Mouse (Mus musculus) cerebellum, adult 2 months (tissue): ENCODE measurements at regions not wholly inside any gene's neighbourhood (a gene's known extent, or its start where the extent isn't known, plus 50 kb on each side); places are given as distances from the start of the nearest gene placed in this dataset.

Experiments
- DNase-seq, 2 experiments: peaks; one replicate each; pipeline ENCODE4 v3.0.0; 2021
- H3K27ac ChIP-seq: fragments of 200-500 bp; 2 replicates; pipeline ENCODE4 v1.5.1; 2012; ENCODE audit warnings: low read length, control low read depth, inconsistent platforms; ENCODE audit not compliant: insufficient read depth
- H3K27me3 ChIP-seq: fragments of 200-500 bp; 2 replicates; pipeline ENCODE4 v1.6.1; 2012; ENCODE audit warnings: inconsistent platforms, mild to moderate bottlenecking, low read length, moderate library complexity; ENCODE audit not compliant: control insufficient read depth, insufficient read depth
- H3K4me1 ChIP-seq: fragments of 200-500 bp; 2 replicates; pipeline ENCODE4 v1.6.1; 2011; ENCODE audit warnings: low read length; ENCODE audit not compliant: control insufficient read depth, insufficient read depth
- H3K4me3 ChIP-seq: fragments of 200-500 bp; replicated peaks from 2 replicates; pipeline ENCODE3; 2011; ENCODE audit warnings: mild to moderate bottlenecking, low read depth, low read length, control low read depth; ENCODE audit not compliant: insufficient read depth
- CTCF ChIP-seq: fragments of 200-500 bp; IDR thresholded peaks from 2 replicates; pipeline ENCODE4 v1.5.1; 2011; ENCODE audit warnings: low read depth, mild to moderate bottlenecking, control low read depth, low read length, moderate library complexity, borderline replicate concordance; ENCODE audit not compliant: insufficient read depth
- POLR2A ChIP-seq: fragments of 200-500 bp; IDR thresholded peaks from 2 replicates; pipeline ENCODE4 v1.6.1; 2011; ENCODE audit warnings: low read length, control low read depth, borderline replicate concordance; ENCODE audit not compliant: insufficient read depth
- WGBS: fragments of 180-500 bp; shearing (Covaris S2); methylation state at CpG from one replicate; pipeline ENCODE4 v1.1.7; 2018; 5-methylcytosine and 5-hydroxymethylcytosine counted together

GRCm38 (mm10) chr1:137952777-137953176, 222.7 kb downstream of the Ptprc start:
- Histone ChIP-seq H3K4me3 (no peak overlapping the region), H3K27ac (peak overlapping the region; percentile 55; the same call in 1 of the 2 replicates)

GRCm38 (mm10) chr1:137947900-137948299, 227.6 kb downstream of the Ptprc start:
- DNase-seq: no peak
- H3K4me3 ChIP-seq: no peak overlapping the region
- no peaks in the 10 kb centered on the region for H3K27me3 ChIP-seq
- WGBS: 74% methylated on average over 1 of the region's 1 CpGs
- peaks cover 2% of the 10 kb centered on the region for H3K4me1 ChIP-seq
- H3K27ac ChIP-seq: no peak overlapping the region
- TF ChIP-seq CTCF: no peak
- no peak for TF ChIP-seq POLR2A

More at GRCm38 (mm10) chr1:137952777-137953176, 222.7 kb downstream of the Ptprc start:
- 52% methylated on average over 1 of the region's 1 CpGs for WGBS
- DNase-seq: peak in 1 of 2 experiments; percentile 37
- Histone ChIP-seq H3K4me1 (peaks cover 4% of the 10 kb centered on the region), H3K27me3 (no peaks in the 10 kb centered on the region)
- TF ChIP-seq CTCF (no peak), POLR2A (no peak)

GRCm38 (mm10) chr1:137941776-137942522, 233.6 kb downstream of the Ptprc start:
- DNase-seq: no peak
- Histone ChIP-seq H3K4me3 (no peak overlapping the region), H3K27ac (no peak overlapping the region), H3K27me3 (no peaks in the 10 kb centered on the region), H3K4me1 (no peaks in the 10 kb centered on the region)
- WGBS: 91% methylated on average over 11 of the region's 11 CpGs
- no peak for TF ChIP-seq POLR2A
- no peak for TF ChIP-seq CTCF

GRCm38 (mm10) chr1:137935746-137936145, 239.8 kb downstream of the Ptprc start:
- H3K27ac ChIP-seq: no peak overlapping the region
- no peak for TF ChIP-seq POLR2A
- TF ChIP-seq CTCF: no peak

GRCm38 (mm10) chr1:137929764-137930163, 245.7 kb downstream of the Ptprc start:
- WGBS: 48% methylated on average over 3 of the region's 3 CpGs
- DNase-seq: peak; percentile 37 to 66
- H3K27ac ChIP-seq: no peak overlapping the region
- TF ChIP-seq POLR2A (no peak), CTCF (no peak)
- no peak overlapping the region for H3K4me3 ChIP-seq
- H3K27me3 ChIP-seq: no peaks in the 10 kb centered on the region
- peaks cover 10% of the 10 kb centered on the region; the same call in 1 of the 2 replicates for H3K4me1 ChIP-seq

More at GRCm38 (mm10) chr1:137935746-137936145, 239.8 kb downstream of the Ptprc start:
- Histone ChIP-seq H3K4me3 (no peak overlapping the region), H3K27me3 (no peaks in the 10 kb centered on the region), H3K4me1 (no peaks in the 10 kb centered on the region)
- DNase-seq: no peak
- WGBS: 85% methylated on average over 4 of the region's 4 CpGs

- Histone ChIP-seq H3K4me1 (peaks cover 13% of the 10 kb centered on the region; the same call in 1 of the 2 replicates), H3K27me3 (no peaks in the 10 kb centered on the region), H3K4me3 (no peak overlapping the region), H3K27ac (no peak overlapping the region)
- TF ChIP-seq POLR2A (no peak), CTCF (no peak)
- WGBS: 2% methylated on average over 6 of the region's 6 CpGs
- DNase-seq: peak; percentile 89 to 94
Measured at GRCm38 (mm10) chr1:137928522-137928921, 247.0 kb downstream of the Ptprc start.

GRCm38 (mm10) chr1:137927953-137928352, 247.6 kb downstream of the Ptprc start:
- DNase-seq: peak; percentile 34 to 50
- no peak overlapping the region for H3K4me3 ChIP-seq
- no peaks in the 10 kb centered on the region for H3K27me3 ChIP-seq
- peaks cover 13% of the 10 kb centered on the region; the same call in 1 of the 2 replicates for H3K4me1 ChIP-seq
- peak overlapping the region; percentile 68 for H3K27ac ChIP-seq
- WGBS: 33% methylated on average over 11 of the region's 11 CpGs
- TF ChIP-seq POLR2A: no peak
- no peak for TF ChIP-seq CTCF

- Histone ChIP-seq H3K4me1 (peaks cover 13% of the 10 kb centered on the region; the same call in 1 of the 2 replicates), H3K4me3 (no peak overlapping the region), H3K27ac (no peak overlapping the region), H3K27me3 (no peaks in the 10 kb centered on the region)
- WGBS: 75% methylated on average over 4 of the region's 4 CpGs
- TF ChIP-seq POLR2A (no peak), CTCF (no peak)
- no peak for DNase-seq
Measured at GRCm38 (mm10) chr1:137926326-137926725, 249.2 kb downstream of the Ptprc start.
